Comparison of ENCODE assay signal across 27 mouse cellular contexts in genomic region chr4:95083957-95084356, GRCm38 (mm10). TPM values are rescaled to one million over a fixed set of nuclear protein-coding genes. Genes with fewer than 3 reads are reported as not detected.
DNase-seq lines count a peak whose midpoint lies in the region; ATAC-seq and TF ChIP-seq lines count a peak whose summit lies in the region.
"Had no signal": no experiment of that assay in that cellular context is flagged by ENCODE, and none has a peak within 500 bp of the region (broad histone marks: within the 10 kb centered on the region; RNA-seq: fewer than 3 reads in every experiment).

No protein-coding gene starts in this region.

- TF ChIP-seq EP300 in stomach, postnatal 0 days (optimal IDR thresholded peaks at IDR 0.05) = no peak

- peak; percentile 38; the same call in 1 of the 2 replicates for ATAC-seq in common myeloid progenitor, adult 5-6 weeks (replicated peaks; ENCODE audit: low read depth, poor library complexity, severe bottlenecking)
- ATAC-seq in megakaryocyte progenitor cell, adult 5-6 weeks (replicated peaks; ENCODE audit: poor library complexity) = peak; percentile 46
- 0 out of 2 replicates have a peak, but pooled peaks have one; percentile 29 for ATAC-seq in stomach, postnatal 0 days (ENCODE audit: low FRiP score, low TSS enrichment)
- ATAC-seq in intestine, embryonic 16.5 days = no peak
- ATAC-seq: activated CD4-positive, CD25-positive, alpha-beta regulatory T cell, adult 4 months; intestine, embryonic 15.5 days; liver, postnatal 0 days; Patski had no signal

- H3K4me2 ChIP-seq in stomach, postnatal 0 days (replicated peaks; ENCODE audit: low read depth) = no peak overlapping the region
- H3K4me2 ChIP-seq in intestine, embryonic 16.5 days (ENCODE audit: low read depth, low read length) = no peak overlapping the region
- H3K4me2 ChIP-seq: heart, embryonic 13.5 days; hindbrain, embryonic 14.5 days; intestine, embryonic 15.5 days; midbrain, embryonic 12.5 days had no signal

- H3K36me3 ChIP-seq in stomach, postnatal 0 days (ENCODE audit: control insufficient read depth, insufficient read depth, low read length) = no peaks in the 10 kb centered on the region
- no peaks in the 10 kb centered on the region for H3K36me3 ChIP-seq in intestine, embryonic 16.5 days (ENCODE audit: control insufficient read depth, insufficient read depth, low read length)
- H3K36me3 ChIP-seq: embryonic facial prominence, embryonic 10.5 days; heart, embryonic 13.5 days; intestine, embryonic 15.5 days; midbrain, embryonic 12.5 days had no signal

- TF ChIP-seq CTCF in stomach, postnatal 0 days (IDR thresholded peaks at IDR 0.05; ENCODE audit: low read depth) = no peak

- peak; percentile 86 for DNase-seq in heart, adult 11 months
- no peak for DNase-seq in heart, postnatal 4 days
- DNase-seq in stomach, postnatal 0 days (ENCODE audit: low spot score) = no peak
- no peak for DNase-seq in right cerebral cortex, postnatal 4 days
- DNase-seq in gastrocnemius, postnatal 25 days = no peak
- DNase-seq: adrenal gland, postnatal 10 days; B cell, adult 2 months; cerebellum, adult 18-20 months; cerebellum, postnatal 36 days; heart, adult 18-20 months; kidney, postnatal 36 days; liver; liver, postnatal 0 days; lung, postnatal 36 days; right cerebral cortex, postnatal 25 days; thymus, postnatal 36 days had no signal

- peak overlapping the region; percentile 65; the same call in 1 of the 2 replicates for H3K27ac ChIP-seq in stomach, postnatal 0 days (replicated peaks)
- H3K27ac ChIP-seq in intestine, embryonic 16.5 days (ENCODE audit: low read length) = no peak overlapping the region
- H3K27ac ChIP-seq: embryonic facial prominence, embryonic 10.5 days; heart, embryonic 13.5 days; hindbrain, embryonic 14.5 days; intestine, embryonic 15.5 days; midbrain, embryonic 12.5 days had no signal

- H3K4me1 ChIP-seq in stomach, postnatal 0 days (replicated peaks; ENCODE audit: control insufficient read depth, insufficient read depth) = peaks cover 11% of the 10 kb centered on the region; the same call in 1 of the 2 replicates
- peaks cover 15% of the 10 kb centered on the region for H3K4me1 ChIP-seq in intestine, embryonic 16.5 days (ENCODE audit: control insufficient read depth, insufficient read depth, low read length)

- WGBS in stomach, postnatal 0 days = 78% methylated on average over 8 of the region's 8 CpGs
- WGBS in intestine, embryonic 16.5 days = 81% methylated on average over 8 of the region's 8 CpGs

- H3K9ac ChIP-seq in stomach, postnatal 0 days (ENCODE audit: low read length) = no peak overlapping the region
- no peak overlapping the region for H3K9ac ChIP-seq in intestine, embryonic 16.5 days (ENCODE audit: low read depth, low read length)
- H3K9ac ChIP-seq: heart, embryonic 13.5 days; hindbrain, embryonic 14.5 days; intestine, embryonic 15.5 days; liver, postnatal 0 days; midbrain, embryonic 12.5 days had no signal

- H3K9me3 ChIP-seq in stomach, postnatal 0 days (ENCODE audit: control insufficient read depth, low read length) = no peaks in the 10 kb centered on the region
- no peaks in the 10 kb centered on the region for H3K9me3 ChIP-seq in intestine, embryonic 16.5 days (ENCODE audit: control insufficient read depth, low read length)
- H3K9me3 ChIP-seq: embryonic facial prominence, embryonic 10.5 days; heart, embryonic 13.5 days; intestine, embryonic 15.5 days; midbrain, embryonic 12.5 days had no signal

- no peaks in the 10 kb centered on the region for H3K27me3 ChIP-seq in stomach, postnatal 0 days (ENCODE audit: control insufficient read depth, insufficient read depth, low read length)
- H3K27me3 ChIP-seq in intestine, embryonic 16.5 days (replicated peaks; ENCODE audit: control insufficient read depth, insufficient read depth, low read length) = no peaks in the 10 kb centered on the region
- H3K27me3 ChIP-seq: heart, embryonic 13.5 days; intestine, embryonic 15.5 days; midbrain, embryonic 12.5 days; Patski had no signal

- no peak overlapping the region for H3K4me3 ChIP-seq in stomach, postnatal 0 days (ENCODE audit: low read depth, low read length)
- no peak overlapping the region for H3K4me3 ChIP-seq in intestine, embryonic 16.5 days (ENCODE audit: low read length)
- H3K4me3 ChIP-seq: embryonic facial prominence, embryonic 10.5 days; erythroblast, embryonic 14.5 days; heart, embryonic 13.5 days; intestine, embryonic 15.5 days; midbrain, embryonic 12.5 days had no signal

RNA-seq across cellular contexts. Expression of gene Jun, which starts 31.9 kb away (rescaled TPM):
- total RNA-seq in heart, postnatal 4 days (2021) = 10 to 100 TPM; 61.6 to 69.6 TPM
- 292 and 381 TPM in 2 replicates for total RNA-seq in common myeloid progenitor, adult 5-6 weeks (2017)
- total RNA-seq in megakaryocyte progenitor cell, adult 5-6 weeks (2015) = 64.6 and 106 TPM in 2 replicates
- total RNA-seq in megakaryocyte progenitor cell, adult 5-6 weeks (2017) = 121 and 159 TPM in 2 replicates
- polyA plus RNA-seq in stomach, postnatal 0 days (2015; fragmentation: Nextera tagmentation; extraction: Ambion mirVana) = 80.2 and 88.9 TPM in 2 replicates
- polyA plus RNA-seq in intestine, embryonic 16.5 days (2015; fragmentation: Nextera tagmentation; extraction: Ambion mirVana) = 68.6 and 74.6 TPM in 2 replicates
- total RNA-seq in gastrocnemius, postnatal 25 days (2021) = 10 to 100 TPM; 54.4 to 54.5 TPM
